Mouse (Mus musculus) CH12.LX (cell line): ENCODE data around the gene Bend3. TPM values are rescaled to one million over a fixed set of nuclear protein-coding genes. Genes with fewer than 3 reads are reported as not detected.

Experiments used
- DNase-seq: peaks from one replicate; pipeline ENCODE4 v3.0.0-alpha.2; 2013; ENCODE audit errors: extremely low read depth
- H3K27ac ChIP-seq: 2 replicates; pipeline ENCODE4 v1.5.1; 2012; ENCODE audit warnings: low read depth, mild to moderate bottlenecking, control low read depth, moderate library complexity; ENCODE audit not compliant: insufficient read depth
- H3K27me3 ChIP-seq: replicated peaks from 2 replicates; pipeline ENCODE3; 2012; ENCODE audit warnings: inconsistent platforms
- H3K36me3 ChIP-seq, 2 experiments: replicated peaks in 1 of 2; 2 replicates each; pipeline versions ENCODE3 to v1.6.1; 2012; ENCODE audit warnings: inconsistent platforms in 1 of 2, low read length in 1 of 2, mild to moderate bottlenecking in 1 of 2, mixed read lengths in 1 of 2, moderate library complexity in 1 of 2; ENCODE audit not compliant: control insufficient read depth in 1 of 2, insufficient read depth in 1 of 2
- H3K4me1 ChIP-seq, 2 experiments: 2 replicates each; pipeline ENCODE4 v1.6.1; 2012; ENCODE audit warnings: inconsistent platforms in 1 of 2, moderate library complexity in 1 of 2; ENCODE audit not compliant: insufficient read depth in 2 of 2, control insufficient read depth in 1 of 2
- H3K4me2 ChIP-seq: 2 replicates; pipeline ENCODE4 v1.6.1; 2012; ENCODE audit warnings: low read depth, mild to moderate bottlenecking, control low read depth; ENCODE audit not compliant: poor library complexity, insufficient read depth, severe bottlenecking
- H3K4me3 ChIP-seq, 3 experiments: fragments of 150-350 bp in 1 of 3; sonication (generic) in 1 of 3; replicated peaks in 1 of 3; 2 replicates each; pipeline versions ENCODE3 to v1.5.1; 2011 to 2012; ENCODE audit warnings: low read depth in 2 of 3, low read length in 2 of 3, mild to moderate bottlenecking in 2 of 3, moderate library complexity in 2 of 3, control low read depth in 1 of 3, improper control_type of control experiment in 1 of 3, inconsistent platforms in 1 of 3, mixed read lengths in 1 of 3; ENCODE audit not compliant: poor library complexity in 1 of 3
- H3K79me2 ChIP-seq: replicated peaks from 2 replicates; pipeline ENCODE4 v1.6.1; 2012; ENCODE audit warnings: mild to moderate bottlenecking, moderate library complexity; ENCODE audit not compliant: control insufficient read depth, poor library complexity, insufficient read depth, severe bottlenecking; ENCODE audit errors: extremely low read depth
- H3K9ac ChIP-seq: 2 replicates; pipeline ENCODE4 v1.6.1; 2012; ENCODE audit warnings: low read depth, mild to moderate bottlenecking, control low read depth, moderate library complexity; ENCODE audit not compliant: insufficient read depth
- H3K9me3 ChIP-seq: replicated peaks from 2 replicates; pipeline ENCODE3; 2012; ENCODE audit warnings: low read length, inconsistent platforms, mixed read lengths
- BHLHE40 ChIP-seq: IDR thresholded peaks from 2 replicates; pipeline ENCODE4 v1.6.1; 2011; ENCODE audit warnings: mild to moderate bottlenecking, low read depth, low read length, improper control_type of control experiment
- CHD1 ChIP-seq: IDR thresholded peaks from 2 replicates; pipeline ENCODE4 v1.6.1; 2012; ENCODE audit warnings: low read depth, low read length, improper control_type of control experiment, inconsistent platforms
- CHD2 ChIP-seq: IDR thresholded peaks from 2 replicates; pipeline ENCODE4 v1.6.1; 2011; ENCODE audit warnings: low read length, improper control_type of control experiment
- CTCF ChIP-seq, 2 experiments: IDR thresholded peaks in 1 of 2; conservative IDR thresholded peaks in 1 of 2; 2 replicates each; pipeline ENCODE4 v1.5.1; 2011 to 2012; ENCODE audit warnings: low read depth in 2 of 2, low read length in 2 of 2, improper control_type of control experiment in 1 of 2, inconsistent platforms in 1 of 2, mild to moderate bottlenecking in 1 of 2, moderate library complexity in 1 of 2
- E2F4 ChIP-seq: IDR thresholded peaks from 2 replicates; pipeline ENCODE4 v1.6.1; 2011; ENCODE audit warnings: low read depth, low read length, improper control_type of control experiment; ENCODE audit not compliant: insufficient replicate concordance
- ELF1 ChIP-seq: IDR thresholded peaks from 2 replicates; pipeline ENCODE4 v1.6.1; 2014; ENCODE audit warnings: low read depth, mild to moderate bottlenecking, inconsistent platforms, low read length, improper control_type of control experiment
- EP300 ChIP-seq: IDR thresholded peaks from 2 replicates; pipeline ENCODE4 v1.6.1; 2011; ENCODE audit warnings: low read length, improper control_type of control experiment
- ETS1 ChIP-seq: conservative IDR thresholded peaks from 2 replicates; pipeline ENCODE4 v1.6.1; 2012; ENCODE audit warnings: low read depth, mild to moderate bottlenecking, inconsistent platforms, low read length, improper control_type of control experiment, moderate library complexity
- GABPA ChIP-seq: IDR thresholded peaks from 2 replicates; pipeline ENCODE4 v1.6.1; 2012; ENCODE audit warnings: low read depth, low read length, improper control_type of control experiment, inconsistent platforms; ENCODE audit not compliant: insufficient replicate concordance
- HCFC1 ChIP-seq: IDR thresholded peaks from 2 replicates; pipeline ENCODE4 v1.6.1; 2012; ENCODE audit warnings: low read depth, mild to moderate bottlenecking, inconsistent platforms, low read length, improper control_type of control experiment
- IRF4 ChIP-seq: IDR thresholded peaks from 2 replicates; pipeline ENCODE4 v1.6.1; 2014; ENCODE audit warnings: low read depth, mild to moderate bottlenecking, inconsistent platforms, low read length, improper control_type of control experiment
- JUN ChIP-seq: IDR thresholded peaks from 2 replicates; pipeline ENCODE4 v1.6.1; 2011; ENCODE audit warnings: low read depth, mild to moderate bottlenecking, low read length, improper control_type of control experiment, moderate library complexity; ENCODE audit not compliant: insufficient read depth
- JUND ChIP-seq: conservative IDR thresholded peaks from 2 replicates; pipeline ENCODE4 v1.6.1; 2011; ENCODE audit warnings: low read depth, low read length, improper control_type of control experiment
- KAT2A ChIP-seq: IDR thresholded peaks from 2 replicates; pipeline ENCODE4 v1.6.1; 2012; ENCODE audit warnings: low read length, improper control_type of control experiment, inconsistent platforms; ENCODE audit not compliant: insufficient replicate concordance
- MAFK ChIP-seq: IDR thresholded peaks from 2 replicates; pipeline ENCODE4 v1.6.1; 2011; ENCODE audit warnings: low read length, improper control_type of control experiment; ENCODE audit not compliant: insufficient replicate concordance
- MAX ChIP-seq: IDR thresholded peaks from 2 replicates; pipeline ENCODE4 v1.6.1; 2011; ENCODE audit warnings: low read length, improper control_type of control experiment
- MAZ ChIP-seq: IDR thresholded peaks from 2 replicates; pipeline ENCODE4 v1.6.1; 2012; ENCODE audit warnings: low read depth, mild to moderate bottlenecking, inconsistent platforms, low read length, improper control_type of control experiment, moderate library complexity
- MEF2A ChIP-seq: IDR thresholded peaks from 2 replicates; pipeline ENCODE4 v1.6.1; 2014; ENCODE audit warnings: low read depth, mild to moderate bottlenecking, inconsistent platforms, low read length, improper control_type of control experiment, borderline replicate concordance
- MXI1 ChIP-seq: IDR thresholded peaks from 2 replicates; pipeline ENCODE4 v1.6.1; 2011; ENCODE audit warnings: mild to moderate bottlenecking, low read depth, low read length, improper control_type of control experiment
- MYC ChIP-seq: IDR thresholded peaks from 2 replicates; pipeline ENCODE4 v1.6.1; 2011; ENCODE audit warnings: low read depth, mild to moderate bottlenecking, improper control_type of control experiment, low read length
- NELFE ChIP-seq: IDR thresholded peaks from 2 replicates; pipeline ENCODE4 v1.6.1; 2011; ENCODE audit warnings: low read depth, low read length, improper control_type of control experiment
- NRF1 ChIP-seq: IDR thresholded peaks from 2 replicates; pipeline ENCODE4 v1.6.1; 2014; ENCODE audit warnings: low read depth, mild to moderate bottlenecking, inconsistent platforms, low read length, improper control_type of control experiment, moderate library complexity
- PAX5 ChIP-seq: IDR thresholded peaks from 2 replicates; pipeline ENCODE4 v1.6.1; 2012; ENCODE audit warnings: low read length, inconsistent platforms, mixed read lengths
- POLR2A ChIP-seq: IDR thresholded peaks from 2 replicates; pipeline ENCODE4 v1.6.1; 2011; ENCODE audit warnings: low read depth, mild to moderate bottlenecking, improper control_type of control experiment, low read length
- POLR2AphosphoS2 ChIP-seq: IDR thresholded peaks from 2 replicates; pipeline ENCODE4 v1.6.1; 2011; ENCODE audit warnings: low read depth, low read length, improper control_type of control experiment
- RAD21 ChIP-seq: IDR thresholded peaks from 2 replicates; pipeline ENCODE4 v1.6.1; 2011; ENCODE audit warnings: low read depth, mild to moderate bottlenecking, low read length, improper control_type of control experiment, moderate library complexity
- RCOR1 ChIP-seq: conservative IDR thresholded peaks from 2 replicates; pipeline ENCODE4 v1.6.1; 2012; ENCODE audit warnings: low read depth, mild to moderate bottlenecking, inconsistent platforms, low read length, improper control_type of control experiment
- SIN3A ChIP-seq: IDR thresholded peaks from 2 replicates; pipeline ENCODE4 v1.6.1; 2012; ENCODE audit warnings: low read length, improper control_type of control experiment, inconsistent platforms
- SMC3 ChIP-seq: IDR thresholded peaks from 2 replicates; pipeline ENCODE4 v1.6.1; 2011; ENCODE audit warnings: low read depth, low read length, improper control_type of control experiment
- TBP ChIP-seq: conservative IDR thresholded peaks from 2 replicates; pipeline ENCODE4 v1.6.1; 2011; ENCODE audit warnings: low read depth, low read length, improper control_type of control experiment
- TCF12 ChIP-seq: IDR thresholded peaks from 2 replicates; pipeline ENCODE4 v1.6.1; 2014; ENCODE audit warnings: low read depth, mild to moderate bottlenecking, inconsistent platforms, low read length, improper control_type of control experiment
- UBTF ChIP-seq: IDR thresholded peaks from 2 replicates; pipeline ENCODE4 v1.6.1; 2012; ENCODE audit warnings: low read depth, mild to moderate bottlenecking, inconsistent platforms, low read length, improper control_type of control experiment, moderate library complexity
- USF1 ChIP-seq: IDR thresholded peaks from 2 replicates; pipeline ENCODE4 v1.6.1; 2014; ENCODE audit warnings: low read depth, mild to moderate bottlenecking, inconsistent platforms, low read length, improper control_type of control experiment
- USF2 ChIP-seq: conservative IDR thresholded peaks from 2 replicates; pipeline ENCODE4 v1.6.1; 2011; ENCODE audit warnings: low read depth, low read length, improper control_type of control experiment
- ZC3H11A ChIP-seq: IDR thresholded peaks from 2 replicates; pipeline ENCODE4 v1.6.1; 2012; ENCODE audit warnings: low read depth, mild to moderate bottlenecking, inconsistent platforms, low read length, improper control_type of control experiment
- ZKSCAN1 ChIP-seq: IDR thresholded peaks from 2 replicates; pipeline ENCODE4 v1.6.1; 2012; ENCODE audit warnings: low read depth, inconsistent platforms, low read length, improper control_type of control experiment, borderline replicate concordance
- ZMIZ1 ChIP-seq: IDR thresholded peaks from 2 replicates; pipeline ENCODE4 v1.6.1; 2012; ENCODE audit warnings: low read depth, mild to moderate bottlenecking, inconsistent platforms, low read length, improper control_type of control experiment
- ZNF384 ChIP-seq: IDR thresholded peaks from 2 replicates; pipeline ENCODE4 v1.6.1; 2012; ENCODE audit warnings: low read depth, low read length, improper control_type of control experiment, inconsistent platforms
- dilution Hi-C: fragments of 300-500 bp; cut with MboI; formaldehyde crosslinking; loops from 2 replicates; pipeline ENCODE4 v1.14.3; 2020; ENCODE audit warnings: low sequenced_read_pairs; ENCODE audit not compliant: extremely low pct_unique_long_range_greater_than_20kb, extremely low pct_ligation_motif_present
- in situ Hi-C: fragments of 300-500 bp; cut with MboI; formaldehyde crosslinking; loops from 3 replicates; pipeline ENCODE4 v1.14.3; 2019; ENCODE audit warnings: low sequenced_read_pairs, low pct_ligation_motif_present, low pct_unique_long_range_greater_than_20kb, mixed read lengths
- polyA plus RNA-seq: library from polyadenylated mRNA; unstranded; fragments of >175 nt; gene quantifications from 2 replicates; pipeline ENCODE4 v1.2.1, GENCODE M21; 2012; ENCODE audit warnings: low read depth; ENCODE audit not compliant: insufficient read length
- total RNA-seq, 2 experiments: library from RNA; depleted of rRNA; stranded (reverse); fragments of 300-350 nt in 1 of 2; fragments of >200 nt in 1 of 2; gene quantifications; 2 replicates each; pipeline ENCODE4 v1.2.3; 2012 to 2014

Gene Bend3
- total and polyA plus RNA-seq, 3 experiments, result 7.4 to 18.9 (median 8.7) TPM

DNA sequence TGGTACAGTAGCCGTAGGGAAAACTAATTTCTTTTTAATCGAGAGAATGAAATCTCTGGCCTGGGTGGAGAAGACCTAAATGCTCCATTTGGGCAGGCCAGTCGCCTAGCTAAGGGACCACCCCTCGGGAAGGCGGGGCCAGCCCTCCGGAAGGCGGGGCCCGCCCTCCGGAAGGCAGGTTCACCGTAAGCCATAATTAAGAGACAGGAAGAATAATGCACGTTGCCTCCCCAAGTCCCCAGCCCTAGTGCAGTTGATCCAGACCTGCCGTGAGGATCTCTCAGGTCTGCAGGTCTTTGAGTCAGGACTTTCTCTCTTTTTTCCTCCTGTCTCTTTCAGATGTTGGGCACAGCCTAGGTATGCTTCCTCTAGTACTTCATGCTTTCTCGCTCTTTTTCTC is 11.0 kb upstream of the Bend3 start:
- peak overlapping the region; percentile 87 for H3K4me2 ChIP-seq
- no peaks in the 10 kb centered on the region for H3K79me2 ChIP-seq
- H3K4me3 ChIP-seq, result peak overlapping the region; percentile 62 to 87 (median 64)
- peaks cover 14 to 33% of the 10 kb centered on the region in 2 experiments for H3K4me1 ChIP-seq
- TF ChIP-seq RAD21, result no peak
- TF ChIP-seq IRF4, result no peak
- TF ChIP-seq ELF1, result peak; percentile 79
- no peak for TF ChIP-seq JUND
- no peak for TF ChIP-seq CHD1
- TF ChIP-seq POLR2A, result peak; percentile 93
- TF ChIP-seq ETS1, result no peak
- TF ChIP-seq HCFC1, result peak; percentile 16; the same call in 1 of the 2 replicates
- no peak for TF ChIP-seq SIN3A
- TF ChIP-seq EP300, result no peak
- TF ChIP-seq SMC3, result no peak
- TF ChIP-seq E2F4, result no peak
- no peak for TF ChIP-seq BHLHE40
- TF ChIP-seq USF2, result no peak
- no peak for TF ChIP-seq USF1
- no peak for TF ChIP-seq ZC3H11A
- no peak for TF ChIP-seq CTCF (conservative IDR thresholded peaks at IDR 0.05 in 1 of 2, IDR thresholded peaks at IDR 0.05 in 1 of 2; ENCODE audit: low read depth in 2 of 2, low read length in 2 of 2)
- no peak for TF ChIP-seq PAX5
- TF ChIP-seq KAT2A, result no peak
- TF ChIP-seq NRF1, result no peak
- no peak for TF ChIP-seq GABPA
- TF ChIP-seq NELFE, result peak; percentile 90
- no peak for TF ChIP-seq ZKSCAN1
- TF ChIP-seq ZNF384, result no peak
- no peak for TF ChIP-seq MAZ
- TF ChIP-seq CHD2, result no peak
- TF ChIP-seq POLR2AphosphoS2, result peak; percentile 65; the same call in 1 of the 2 replicates
- peak; percentile 88 for TF ChIP-seq TBP
- peak; percentile 67; the same call in 1 of the 2 replicates for TF ChIP-seq MXI1
- no peak for TF ChIP-seq MAFK
- no peak for TF ChIP-seq MYC
- peak; percentile 51; the same call in 1 of the 2 replicates for TF ChIP-seq TCF12
- TF ChIP-seq MAX, result no peak; the same call in 1 of the 2 replicates
- no peak for TF ChIP-seq MEF2A
- TF ChIP-seq JUN, result no peak
- TF ChIP-seq UBTF, result no peak
- no peak; the same call in 1 of the 2 replicates for TF ChIP-seq ZMIZ1
- no peak for TF ChIP-seq RCOR1
- dilution Hi-C loops (no loop called here), in situ Hi-C loops (no loop called here)
- no peaks in the 10 kb centered on the region for H3K27me3 ChIP-seq
- H3K36me3 ChIP-seq, result no peaks in the 10 kb centered on the region
- DNase-seq, result peak; percentile 70
- peak overlapping the region; percentile 82 for H3K9ac ChIP-seq
- no peak overlapping the region; the same call in 1 of the 2 replicates for H3K27ac ChIP-seq
- H3K9me3 ChIP-seq, result no peaks in the 10 kb centered on the region
